Mouse (Mus musculus) forebrain, embryonic 10.5 days (tissue): Measurements from ENCODE around the gene Drc3. TPM values are rescaled to one million over a fixed set of nuclear protein-coding genes. Genes with fewer than 3 reads are reported as not detected.

Source experiments
- DNase-seq: peaks from one replicate; pipeline ENCODE4 v3.0.0-alpha.2; 2017; ENCODE audit warnings: low spot score; ENCODE audit errors: extremely low spot score
- H3K27ac ChIP-seq: fragments of 300-500 bp; sonication (generic); 2 replicates; pipeline ENCODE4 v1.5.1; 2016; ENCODE audit warnings: mild to moderate bottlenecking
- H3K27me3 ChIP-seq: fragments of 300-500 bp; sonication (generic); 2 replicates; pipeline ENCODE4 v1.6.1; 2016; ENCODE audit warnings: mild to moderate bottlenecking; ENCODE audit not compliant: poor library complexity, severe bottlenecking
- H3K36me3 ChIP-seq: fragments of 300-500 bp; sonication (generic); replicated peaks from 2 replicates; pipeline ENCODE4 v1.6.1; 2016; ENCODE audit warnings: mild to moderate bottlenecking, moderate library complexity
- H3K4me1 ChIP-seq: fragments of 300-500 bp; sonication (generic); 2 replicates; pipeline ENCODE4 v1.6.1; 2016
- H3K4me3 ChIP-seq: fragments of 300-500 bp; sonication (generic); 2 replicates; pipeline ENCODE4 v1.5.1; 2016; ENCODE audit warnings: mild to moderate bottlenecking, moderate library complexity
- H3K9me3 ChIP-seq: fragments of 300-500 bp; sonication (generic); 2 replicates; pipeline ENCODE4 v1.6.1; 2016; ENCODE audit warnings: mild to moderate bottlenecking, moderate library complexity
- WGBS: fragments of 180-500 bp; shearing (Covaris S2); methylation state at CpG from one replicate; pipeline ENCODE4 v1.1.7; 2016; 5-methylcytosine and 5-hydroxymethylcytosine counted together
- polyA plus RNA-seq: library from polyadenylated mRNA; unstranded; fragments of >200 nt; fragmentation: Nextera tagmentation; extraction: Ambion mirVana; gene quantifications from 2 replicates; pipeline ENCODE4 v1.2.1, GENCODE M21; 2016

The Drc3 gene
- polyA plus RNA-seq, 1 experiment from 2014 or later = 1.5 TPM

DNA sequence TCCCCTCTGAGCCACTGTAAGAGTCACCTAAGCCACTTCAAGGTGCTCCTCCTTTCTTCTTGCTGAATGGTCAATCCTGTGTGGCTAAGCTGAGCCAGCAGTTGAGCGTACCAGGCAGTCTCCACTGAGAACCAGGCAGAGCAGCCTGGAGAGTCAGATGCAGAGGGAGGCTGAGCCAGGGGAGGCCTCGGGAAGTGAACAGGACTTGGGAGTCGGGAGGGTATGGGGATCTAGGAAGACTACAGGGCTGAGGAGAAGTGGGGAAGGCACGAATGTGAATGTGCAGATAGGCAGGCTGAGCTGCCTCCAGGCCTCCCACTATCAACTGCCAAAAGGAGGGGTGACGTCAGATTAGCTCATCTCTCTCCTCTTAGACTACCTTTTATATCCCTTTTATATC is 34.4 kb upstream of the Drc3 start:
- Histone ChIP-seq H3K4me3 (no peak overlapping the region), H3K36me3 (no peaks in the 10 kb centered on the region), H3K4me1 (peaks cover 21% of the 10 kb centered on the region), H3K9me3 (no peaks in the 10 kb centered on the region), H3K27ac (no peak overlapping the region), H3K27me3 (no peaks in the 10 kb centered on the region)
- DNase-seq = no peak
- 61% methylated on average over 5 of the region's 5 CpGs for WGBS

DNA sequence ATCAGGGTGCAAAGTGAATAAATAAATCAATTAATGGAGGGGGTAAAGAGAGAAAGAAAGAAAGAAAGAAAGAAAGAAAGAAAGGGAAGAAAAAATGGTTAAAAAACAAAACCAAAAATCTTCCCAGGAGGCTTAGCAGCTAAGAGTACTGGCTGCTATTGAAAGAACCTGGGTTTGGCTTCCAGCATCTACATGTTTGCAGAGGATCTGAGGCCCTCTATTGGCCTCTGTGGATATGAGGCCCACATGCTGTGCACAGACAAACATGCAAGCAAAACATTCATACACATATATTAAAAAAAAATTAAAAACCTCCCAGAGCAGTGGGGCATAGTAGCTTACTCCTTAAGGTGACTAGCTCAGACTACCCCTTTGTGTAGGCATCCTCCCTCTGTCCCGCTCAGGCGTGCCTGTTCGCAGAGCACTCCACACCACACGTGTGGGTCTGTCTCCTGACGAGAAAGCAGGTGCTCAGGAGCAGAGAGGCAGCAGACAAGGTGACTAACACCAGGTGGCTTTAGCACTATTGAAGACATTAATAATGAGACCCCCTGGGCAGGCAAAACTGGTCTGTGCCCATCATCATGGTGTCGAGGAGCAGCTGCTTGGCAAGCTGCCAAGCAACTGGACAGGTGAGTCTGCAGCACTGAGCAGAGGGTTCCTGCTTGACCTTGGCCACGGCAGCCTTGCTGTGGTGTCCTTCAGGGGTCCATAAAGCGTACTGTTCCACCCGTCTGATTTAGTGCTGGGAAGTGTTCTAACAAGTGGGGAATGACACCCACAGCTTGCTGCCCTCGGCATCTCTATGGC is 33.7 kb upstream of the Drc3 start:
- no peak for DNase-seq
- no peaks in the 10 kb centered on the region for H3K9me3 ChIP-seq
- WGBS = 87% methylated on average over 10 of the region's 10 CpGs
- no peaks in the 10 kb centered on the region for H3K36me3 ChIP-seq
- H3K27me3 ChIP-seq = no peaks in the 10 kb centered on the region
- no peak overlapping the region for H3K4me3 ChIP-seq
- no peak overlapping the region for H3K27ac ChIP-seq
- H3K4me1 ChIP-seq = peaks cover 21% of the 10 kb centered on the region

DNA sequence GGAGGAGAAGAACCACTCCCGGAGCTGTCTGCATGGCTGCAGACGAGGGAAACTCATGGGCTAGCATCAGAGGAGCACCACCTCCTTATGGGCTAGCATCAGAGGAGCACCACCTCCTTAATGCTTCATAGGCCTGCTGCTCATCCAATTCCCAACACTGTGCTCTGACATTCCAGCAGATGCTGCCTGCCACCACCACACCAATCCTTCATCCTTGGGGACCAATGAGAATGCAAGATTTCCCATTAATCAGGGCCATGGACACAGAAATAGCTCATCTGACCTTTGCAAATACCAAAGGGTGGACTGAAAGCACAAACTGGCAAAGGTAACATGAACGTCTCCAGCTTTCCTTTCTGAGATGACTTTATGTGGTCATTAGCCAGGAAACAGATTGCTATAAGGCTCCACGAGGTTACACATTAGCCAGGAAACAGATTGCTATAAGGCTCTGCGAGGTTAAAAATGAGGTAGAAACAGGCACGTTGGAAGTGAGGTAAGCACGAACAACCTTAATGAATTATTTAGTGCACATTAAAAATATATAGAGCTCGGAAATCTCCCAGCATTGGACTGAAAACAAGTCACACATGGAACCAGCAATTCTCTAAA is 32.6 kb upstream of the Drc3 start:
- Histone ChIP-seq H3K27ac (no peak overlapping the region), H3K9me3 (no peaks in the 10 kb centered on the region), H3K27me3 (no peaks in the 10 kb centered on the region), H3K36me3 (no peaks in the 10 kb centered on the region), H3K4me1 (peaks cover 21% of the 10 kb centered on the region), H3K4me3 (no peak overlapping the region)
- 86% methylated on average over 8 of the region's 8 CpGs for WGBS
- no peak for DNase-seq

GRCm38 (mm10) chr11:60321438-60321837 is 31.7 kb upstream of the Drc3 start:
- Histone ChIP-seq H3K4me1 (peaks cover 16% of the 10 kb centered on the region), H3K27me3 (no peaks in the 10 kb centered on the region), H3K4me3 (no peak overlapping the region), H3K9me3 (no peaks in the 10 kb centered on the region), H3K36me3 (no peaks in the 10 kb centered on the region), H3K27ac (no peak overlapping the region)
- 93% methylated on average over 2 of the region's 2 CpGs for WGBS
- DNase-seq = no peak

GRCm38 (mm10) chr11:60323731-60324130 is 29.4 kb upstream of the Drc3 start:
- H3K27ac ChIP-seq = no peak overlapping the region
- H3K9me3 ChIP-seq = no peaks in the 10 kb centered on the region
- no peaks in the 10 kb centered on the region for H3K36me3 ChIP-seq
- no peak overlapping the region for H3K4me3 ChIP-seq
- DNase-seq = no peak
- peaks cover 7% of the 10 kb centered on the region for H3K4me1 ChIP-seq
- no peaks in the 10 kb centered on the region for H3K27me3 ChIP-seq

DNA sequence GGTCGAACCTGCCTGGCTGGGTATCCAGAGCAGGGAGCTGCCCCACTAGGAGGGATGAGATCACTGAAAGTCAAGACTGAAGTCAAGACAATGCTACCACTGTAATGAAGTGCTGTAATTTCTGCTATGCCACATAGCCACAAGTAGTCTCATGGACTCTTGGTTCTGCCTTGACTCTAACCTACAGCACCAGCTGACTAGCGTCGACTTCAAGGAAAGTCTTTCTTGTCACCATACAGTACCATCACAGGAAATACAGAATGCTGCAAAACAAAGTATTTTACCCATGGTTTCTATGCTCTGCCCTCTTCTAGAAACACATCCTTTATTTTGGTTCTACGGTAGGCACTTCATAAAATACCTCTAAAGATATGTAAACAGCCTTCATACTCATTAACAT is 22.6 kb upstream of the Drc3 start:
- no peak overlapping the region for H3K27ac ChIP-seq
- 90% methylated on average over 4 of the region's 4 CpGs for WGBS
- no peak for DNase-seq
- H3K9me3 ChIP-seq = no peaks in the 10 kb centered on the region
- no peak overlapping the region for H3K4me3 ChIP-seq
- no peaks in the 10 kb centered on the region for H3K27me3 ChIP-seq
- H3K4me1 ChIP-seq = no peaks in the 10 kb centered on the region
- no peaks in the 10 kb centered on the region for H3K36me3 ChIP-seq

DNA sequence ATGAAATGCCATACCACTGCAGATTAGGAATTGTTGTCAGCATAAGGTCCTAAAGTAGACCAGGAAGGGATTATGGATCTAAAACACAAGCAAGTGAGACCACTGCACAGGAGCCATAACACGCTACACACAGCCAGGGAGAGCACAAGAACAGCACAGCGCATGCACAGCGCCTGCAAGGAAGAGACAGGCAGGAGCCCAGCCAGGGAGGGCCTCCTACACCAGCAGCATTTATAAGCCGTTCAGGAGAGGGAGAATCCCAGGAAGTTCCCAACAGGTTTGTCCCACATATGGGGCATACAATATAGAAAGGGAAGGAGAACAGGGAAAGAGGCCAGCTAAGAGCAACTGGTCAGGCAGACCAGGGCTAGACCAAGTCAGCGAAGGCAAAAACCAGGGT is 19.7 kb upstream of the Drc3 start:
- Histone ChIP-seq H3K4me3 (no peak overlapping the region), H3K27me3 (no peaks in the 10 kb centered on the region), H3K27ac (no peak overlapping the region), H3K4me1 (no peaks in the 10 kb centered on the region), H3K36me3 (no peaks in the 10 kb centered on the region), H3K9me3 (no peaks in the 10 kb centered on the region)
- WGBS = 89% methylated on average over 5 of the region's 5 CpGs
- DNase-seq = no peak

DNA sequence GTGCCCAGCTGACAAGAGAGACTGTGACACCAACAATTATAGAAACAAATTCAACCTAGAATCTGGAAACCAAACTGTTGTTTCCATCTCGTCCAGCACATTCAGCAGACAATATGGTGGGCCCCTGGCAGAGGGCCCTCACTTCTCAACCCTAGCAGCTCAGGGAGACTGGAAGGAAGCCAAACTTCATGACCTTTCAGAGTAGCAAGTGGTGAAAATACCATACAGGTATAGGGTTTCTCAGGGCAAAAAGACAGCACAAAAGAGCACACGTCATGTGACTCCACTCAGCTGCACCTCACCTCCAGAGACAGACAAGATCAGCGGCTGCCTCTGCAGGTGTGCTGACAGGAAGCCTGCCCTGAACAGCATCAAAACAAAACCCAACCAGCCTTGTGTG is 19.0 kb upstream of the Drc3 start:
- WGBS = 77% methylated on average over 3 of the region's 3 CpGs
- H3K27me3 ChIP-seq = no peaks in the 10 kb centered on the region
- H3K36me3 ChIP-seq = no peaks in the 10 kb centered on the region
- DNase-seq = no peak
- H3K4me3 ChIP-seq = no peak overlapping the region
- no peak overlapping the region for H3K27ac ChIP-seq
- H3K4me1 ChIP-seq = no peaks in the 10 kb centered on the region
- no peaks in the 10 kb centered on the region for H3K9me3 ChIP-seq

DNA sequence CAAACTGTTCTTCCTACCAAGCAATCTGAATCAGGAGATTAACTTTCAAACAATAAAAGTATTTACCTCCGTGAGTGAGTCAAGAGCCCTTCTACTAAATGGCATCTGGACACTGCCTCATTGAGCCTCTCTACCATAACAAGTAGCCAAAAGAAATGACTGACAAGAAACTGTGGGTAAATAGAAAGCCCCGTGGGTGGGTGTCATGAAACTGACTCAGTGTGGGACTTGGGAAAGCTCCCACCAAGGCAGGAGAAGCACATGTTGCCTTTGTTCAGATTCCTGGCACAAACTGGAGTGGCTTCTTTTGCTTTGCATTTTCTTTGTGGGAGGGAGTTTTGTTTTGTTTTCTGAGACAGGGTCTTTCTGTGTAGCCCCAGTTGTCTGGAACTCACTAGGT is 17.4 kb upstream of the Drc3 start:
- 74% methylated on average over 2 of the region's 2 CpGs for WGBS
- DNase-seq = no peak
- Histone ChIP-seq H3K4me3 (no peak overlapping the region), H3K9me3 (no peaks in the 10 kb centered on the region), H3K4me1 (no peaks in the 10 kb centered on the region), H3K36me3 (no peaks in the 10 kb centered on the region), H3K27ac (no peak overlapping the region), H3K27me3 (no peaks in the 10 kb centered on the region)

- peak; percentile 27 for DNase-seq
- Histone ChIP-seq H3K4me1 (no peaks in the 10 kb centered on the region), H3K36me3 (no peaks in the 10 kb centered on the region), H3K27ac (no peak overlapping the region), H3K9me3 (no peaks in the 10 kb centered on the region), H3K4me3 (no peak overlapping the region), H3K27me3 (no peaks in the 10 kb centered on the region)
- WGBS = 69% methylated on average over 4 of the region's 4 CpGs
Measured at GRCm38 (mm10) chr11:60338291-60338690, 14.8 kb upstream of the Drc3 start.

DNA sequence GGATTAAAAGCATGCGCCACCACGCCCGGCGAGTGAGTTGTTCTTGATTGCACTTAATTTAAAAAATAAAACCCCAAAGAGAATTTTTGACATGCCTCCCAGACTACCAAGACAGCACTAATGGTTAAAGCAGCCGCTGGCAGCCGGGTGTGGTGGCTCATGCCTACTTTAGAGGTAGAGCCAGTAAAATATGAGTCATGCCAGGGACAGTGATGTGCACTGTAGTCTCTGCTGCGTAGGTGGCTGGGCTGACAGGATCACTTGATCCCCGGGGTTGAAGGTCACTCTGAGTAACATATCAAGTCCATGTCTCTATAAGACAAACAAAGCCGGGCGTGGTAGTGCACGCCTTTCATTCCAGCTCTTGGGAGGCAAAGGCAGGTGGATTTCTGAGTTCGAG is 13.8 kb upstream of the Drc3 start:
- no peaks in the 10 kb centered on the region for H3K9me3 ChIP-seq
- no peaks in the 10 kb centered on the region for H3K4me1 ChIP-seq
- H3K27ac ChIP-seq = no peak overlapping the region
- H3K27me3 ChIP-seq = no peaks in the 10 kb centered on the region
- DNase-seq = no peak
- H3K4me3 ChIP-seq = no peak overlapping the region
- 95% methylated on average over 12 of the region's 12 CpGs for WGBS
- H3K36me3 ChIP-seq = no peaks in the 10 kb centered on the region

- WGBS = 83% methylated on average over 4 of the region's 4 CpGs
- DNase-seq = no peak
- Histone ChIP-seq H3K9me3 (no peaks in the 10 kb centered on the region), H3K27me3 (no peaks in the 10 kb centered on the region), H3K4me3 (no peak overlapping the region), H3K27ac (no peak overlapping the region), H3K36me3 (no peaks in the 10 kb centered on the region), H3K4me1 (no peaks in the 10 kb centered on the region)
Measured at GRCm38 (mm10) chr11:60345868-60346267, 7.3 kb upstream of the Drc3 start.

DNA sequence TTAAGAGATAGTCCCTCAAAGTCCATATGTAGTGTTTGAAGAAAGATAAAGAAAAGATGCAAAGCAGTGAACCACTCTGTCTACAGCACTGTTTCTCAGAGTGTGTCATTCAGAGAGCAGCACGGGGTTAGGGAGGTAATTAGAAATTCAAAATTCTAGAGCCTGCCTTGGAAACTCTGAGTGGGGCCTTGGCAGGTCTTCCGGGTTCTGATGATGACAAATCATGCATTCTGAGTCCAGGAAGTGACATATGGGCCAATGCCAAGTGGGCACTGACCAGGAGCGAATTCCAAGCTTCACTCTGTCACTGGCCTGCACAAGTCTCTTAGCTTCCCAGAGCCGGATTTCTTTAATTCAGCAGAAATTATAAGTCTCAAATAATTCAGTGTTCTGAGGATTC is 6.6 kb upstream of the Drc3 start:
- WGBS = 79% methylated on average over 4 of the region's 4 CpGs
- Histone ChIP-seq H3K4me1 (peaks cover 2% of the 10 kb centered on the region), H3K27me3 (no peaks in the 10 kb centered on the region), H3K9me3 (no peaks in the 10 kb centered on the region), H3K27ac (no peak overlapping the region), H3K36me3 (no peaks in the 10 kb centered on the region), H3K4me3 (no peak overlapping the region)
- no peak for DNase-seq
